Mouse (Mus musculus): ENCODE data around the gene Gdf7.

Gdf7 gene

GRCm38 (mm10) chr12:8297586-8298214 is 4.1 kb downstream of the Gdf7 start:
- no peak for DNase-seq (ENCODE audit: low spot score)

- no peak for DNase-seq (ENCODE audit: low spot score)
Observed at GRCm38 (mm10) chr12:8296154-8296553, 5.6 kb downstream of the Gdf7 start.

- no peak for DNase-seq (ENCODE audit: low spot score)
Observed at GRCm38 (mm10) chr12:8295307-8295913, 6.3 kb downstream of the Gdf7 start.

- DNase-seq (ENCODE audit: low spot score) = no peak
Observed at GRCm38 (mm10) chr12:8291157-8291853, 10.4 kb downstream of the Gdf7 start.

GRCm38 (mm10) chr12:8289499-8289898 is 12.3 kb downstream of the Gdf7 start:
- DNase-seq (ENCODE audit: low spot score) = no peak

- DNase-seq (ENCODE audit: low spot score) = no peak
Observed at GRCm38 (mm10) chr12:8289099-8289498, 12.7 kb downstream of the Gdf7 start.

- DNase-seq (ENCODE audit: low spot score) = no peak
Observed at GRCm38 (mm10) chr12:8287970-8288369, 13.8 kb downstream of the Gdf7 start.

GRCm38 (mm10) chr12:8281225-8282017 is 20.3 kb downstream of the Gdf7 start:
- DNase-seq (ENCODE audit: low spot score) = no peak

- no peak for DNase-seq (ENCODE audit: low spot score)
Observed at GRCm38 (mm10) chr12:8275424-8275823, 26.3 kb downstream of the Gdf7 start.

- DNase-seq (ENCODE audit: low spot score) = no peak
Observed at GRCm38 (mm10) chr12:8273471-8274171, 28.1 kb downstream of the Gdf7 start.

- no peak for DNase-seq (ENCODE audit: low spot score)
Observed at GRCm38 (mm10) chr12:8271405-8271804, 30.3 kb downstream of the Gdf7 start.

- DNase-seq (ENCODE audit: low spot score) = no peak
Observed at GRCm38 (mm10) chr12:8269627-8270026, 32.1 kb downstream of the Gdf7 start.

GRCm38 (mm10) chr12:8266311-8266710 is 35.4 kb downstream of the Gdf7 start:
- DNase-seq (ENCODE audit: low spot score) = no peak

GRCm38 (mm10) chr12:8260297-8260696 is 41.5 kb downstream of the Gdf7 start:
- DNase-seq (ENCODE audit: low spot score) = no peak
